ENCODE assay signal across 22 mouse cellular contexts in genomic region chr5:119661474-119661873, GRCm38 (mm10). TPM values are rescaled to one million over a fixed set of nuclear protein-coding genes. Genes with fewer than 3 reads are reported as not detected.
DNase-seq lines count a peak whose midpoint lies in the region; ATAC-seq and TF ChIP-seq lines count a peak whose summit lies in the region.
"Had no signal": no experiment of that assay in that cellular context is flagged by ENCODE, and none has a peak within 500 bp of the region (broad histone marks: within the 10 kb centered on the region; RNA-seq: fewer than 3 reads in every experiment).

No protein-coding gene starts in this region.

- WGBS in limb, embryonic 11.5 days: 1% methylated on average over 11 of the region's 11 CpGs
- WGBS in limb, embryonic 10.5 days: 2% methylated on average over 11 of the region's 11 CpGs
- 9% methylated on average over 11 of the region's 11 CpGs for WGBS in liver, postnatal 0 days (ENCODE audit: insufficient replicate concordance)

- no peak overlapping the region for H3K9ac ChIP-seq in limb, embryonic 11.5 days (ENCODE audit: low read length)
- no peak overlapping the region for H3K9ac ChIP-seq in liver, postnatal 0 days (replicated peaks)
- H3K9ac ChIP-seq: forebrain, embryonic 12.5 days; hindbrain, embryonic 14.5 days; neural tube, embryonic 12.5 days had no signal

- no peaks in the 10 kb centered on the region for H3K36me3 ChIP-seq in limb, embryonic 11.5 days (ENCODE audit: control insufficient read depth, insufficient read depth, low read length)
- H3K36me3 ChIP-seq in limb, embryonic 10.5 days: no peaks in the 10 kb centered on the region
- H3K36me3 ChIP-seq in liver, postnatal 0 days (replicated peaks; ENCODE audit: insufficient read depth, low read length): no peaks in the 10 kb centered on the region
- H3K36me3 ChIP-seq: forebrain, embryonic 12.5 days; midbrain, embryonic 10.5 days; neural tube, embryonic 12.5 days had no signal

- no peak for TF ChIP-seq CTCF in liver, postnatal 0 days (IDR thresholded peaks at IDR 0.05; ENCODE audit: low read depth)

- H3K27me3 ChIP-seq in limb, embryonic 11.5 days (ENCODE audit: control insufficient read depth, insufficient read depth, low read length): peaks cover 91% of the 10 kb centered on the region
- H3K27me3 ChIP-seq in limb, embryonic 10.5 days (ENCODE audit: low read depth, poor library complexity, severe bottlenecking): peaks cover 100% of the 10 kb centered on the region
- H3K27me3 ChIP-seq in liver, postnatal 0 days (ENCODE audit: insufficient read depth, low read length): peaks cover 81% of the 10 kb centered on the region

- H3K4me2 ChIP-seq in limb, embryonic 11.5 days (ENCODE audit: low read depth, severe bottlenecking): no peak overlapping the region
- no peak overlapping the region for H3K4me2 ChIP-seq in liver, postnatal 0 days (ENCODE audit: low read depth, low read length)
- H3K4me2 ChIP-seq: forebrain, embryonic 12.5 days; hindbrain, embryonic 14.5 days; neural tube, embryonic 12.5 days had no signal

- peak; percentile 2 for DNase-seq in adrenal gland, postnatal 14 days
- DNase-seq in adrenal gland, adult 8-10 months: no peak
- peak; percentile 43 for DNase-seq in limb, embryonic 11.5 days (ENCODE audit: low spot score)
- no peak for DNase-seq in limb, embryonic 10.5 days (ENCODE audit: low spot score)
- peak; percentile 43 for DNase-seq in retina, embryonic 14.5 days (ENCODE audit: low spot score)
- no peak for DNase-seq in retina, postnatal 1 day
- DNase-seq in liver, postnatal 0 days: no peak
- DNase-seq in cerebellum, postnatal 10 days: no peak
- DNase-seq: adrenal gland, postnatal 25 days; cerebellum, adult 11 months; cerebellum, adult 9-11 months; gastrocnemius, postnatal 36 days; heart, adult 2 months; kidney, adult 9 months; layer of hippocampus, adult 9-11 months; thymus, postnatal 25 days had no signal

- H3K4me3 ChIP-seq in limb, embryonic 11.5 days (ENCODE audit: low read depth, low read length): no peak overlapping the region
- H3K4me3 ChIP-seq in limb, embryonic 10.5 days: no peak overlapping the region; the same call in 1 of the 2 replicates
- 0 out of 2 replicates have a peak overlapping the region, but pooled peaks have one; percentile 4 for H3K4me3 ChIP-seq in liver, postnatal 0 days (ENCODE audit: low read depth, low read length)
- H3K4me3 ChIP-seq: forebrain, embryonic 12.5 days; heart, adult 2 months; midbrain, embryonic 10.5 days; neural tube, embryonic 12.5 days had no signal

- no peak for TF ChIP-seq EP300 in liver, postnatal 0 days (IDR thresholded peaks at IDR 0.05; ENCODE audit: low read depth)

- no peak for ATAC-seq in limb, embryonic 11.5 days (ENCODE audit: insufficient number of reproducible peaks, low FRiP score, low TSS enrichment, low read depth)
- ATAC-seq in liver, postnatal 0 days: no peak
- ATAC-seq: inflammation-experienced regulatory T-cells, adult 6 months; lung, postnatal 0 days had no signal

- H3K9me3 ChIP-seq in limb, embryonic 11.5 days (ENCODE audit: control insufficient read depth, low read length): no peaks in the 10 kb centered on the region
- H3K9me3 ChIP-seq in limb, embryonic 10.5 days (replicated peaks): no peaks in the 10 kb centered on the region
- H3K9me3 ChIP-seq in liver, postnatal 0 days (ENCODE audit: low read length): no peaks in the 10 kb centered on the region
- H3K9me3 ChIP-seq: forebrain, embryonic 12.5 days; midbrain, embryonic 10.5 days; neural tube, embryonic 12.5 days had no signal

- H3K4me1 ChIP-seq in limb, embryonic 11.5 days (ENCODE audit: control insufficient read depth, insufficient read depth, low read length): peaks cover 6% of the 10 kb centered on the region; the same call in 1 of the 2 replicates
- H3K4me1 ChIP-seq in limb, embryonic 10.5 days: peaks cover 64% of the 10 kb centered on the region
- no peaks in the 10 kb centered on the region for H3K4me1 ChIP-seq in liver, postnatal 0 days (ENCODE audit: insufficient read depth)
- H3K4me1 ChIP-seq: forebrain, embryonic 12.5 days had no signal

- H3K27ac ChIP-seq in limb, embryonic 11.5 days (replicated peaks; ENCODE audit: low read depth, low read length): no peak overlapping the region
- no peak overlapping the region for H3K27ac ChIP-seq in limb, embryonic 10.5 days
- no peak overlapping the region for H3K27ac ChIP-seq in liver, postnatal 0 days (ENCODE audit: low read depth)
- H3K27ac ChIP-seq: forebrain, embryonic 12.5 days; heart, adult 2 months; hindbrain, embryonic 14.5 days; midbrain, embryonic 10.5 days; neural tube, embryonic 12.5 days had no signal

RNA-seq across cellular contexts. Expression of gene Tbx3, which starts 9.0 kb away (rescaled TPM):
- 176 and 177 TPM in 2 replicates for total RNA-seq in adrenal gland, postnatal 14 days (2021)
- total RNA-seq in adrenal gland, adult 8-10 months (2022): 100 to 1,000 TPM; 299 to 549 (median 400) TPM
- 42.6 and 52.2 TPM in 2 replicates for polyA plus RNA-seq in limb, embryonic 11.5 days (2014; fragmentation: Nextera tagmentation; extraction: Ambion mirVana)
- 50.1 and 55.3 TPM in 2 replicates for polyA plus RNA-seq in limb, embryonic 10.5 days (2016; fragmentation: Nextera tagmentation; extraction: Ambion mirVana)
- 2.8 and 4.2 TPM in 2 replicates for polyA plus RNA-seq in liver, postnatal 0 days (2015; fragmentation: Nextera tagmentation; extraction: Ambion mirVana)

Comparison
In these comparisons a context has a peak if more than half of its experiments do, and no peak if none do; other contexts are left out.
1. DNase-seq: peak in adrenal gland, postnatal 14 days (single experiment), limb, embryonic 11.5 days (single experiment) and retina, embryonic 14.5 days (single experiment); none in adrenal gland, adult 8-10 months (single experiment), limb, embryonic 10.5 days (single experiment), retina, postnatal 1 day (single experiment), liver, postnatal 0 days (single experiment) and cerebellum, postnatal 10 days (0 of 2).